Mouse (Mus musculus) CH12F3 (cell line): ENCODE results near the gene Stx6.

Experiments
- in situ Hi-C: fragments of 300-500 bp; cut with MboI; formaldehyde crosslinking; loops from 2 replicates; pipeline ENCODE4 v1.14.3; 2020; ENCODE audit warnings: low sequenced_read_pairs

Stx6 gene

GRCm38 (mm10) chr1:155229464-155230411 lies 71.2 kb downstream of the Stx6 start:
- in situ Hi-C loops, result loop anchor here (10.0 kb wide), 1 partner anchor 445 kb away; no protein-coding TSS in a partner anchor

GRCm38 (mm10) chr1:155232385-155232784 lies 73.9 kb downstream of the Stx6 start:
- in situ Hi-C loops, result no loop called here

GRCm38 (mm10) chr1:155232786-155233185 lies 74.3 kb downstream of the Stx6 start:
- in situ Hi-C loops, result no loop called here

GRCm38 (mm10) chr1:155233378-155233777 lies 74.9 kb downstream of the Stx6 start:
- in situ Hi-C loops, result no loop called here

- in situ Hi-C loops, result no loop called here
These were observed 75.6 kb downstream of the Stx6 start for GRCm38 (mm10) chr1:155233931-155234607.

- in situ Hi-C loops, result no loop called here
These were observed 77.1 kb downstream of the Stx6 start for GRCm38 (mm10) chr1:155235641-155236040.

- in situ Hi-C loops, result no loop called here
These were observed 78.0 kb downstream of the Stx6 start for GRCm38 (mm10) chr1:155236306-155237024.

GRCm38 (mm10) chr1:155237390-155237789 lies 78.9 kb downstream of the Stx6 start:
- in situ Hi-C loops, result no loop called here

GRCm38 (mm10) chr1:155238126-155238525 lies 79.6 kb downstream of the Stx6 start:
- in situ Hi-C loops, result no loop called here

GRCm38 (mm10) chr1:155239169-155239568 lies 80.7 kb downstream of the Stx6 start:
- in situ Hi-C loops, result no loop called here

GRCm38 (mm10) chr1:155239962-155240717 lies 81.6 kb downstream of the Stx6 start:
- in situ Hi-C loops, result no loop called here

- in situ Hi-C loops, result no loop called here
These were observed 83.4 kb downstream of the Stx6 start for GRCm38 (mm10) chr1:155241701-155242487.

GRCm38 (mm10) chr1:155242488-155242745 lies 83.9 kb downstream of the Stx6 start:
- in situ Hi-C loops, result no loop called here

- in situ Hi-C loops, result no loop called here
These were observed 85.6 kb downstream of the Stx6 start, which contains the start of gene BC034090 for GRCm38 (mm10) chr1:155243797-155244770. Gene BC034090, minus strand, starts transcription at chr1:155244444.

GRCm38 (mm10) chr1:155244771-155245211 lies 86.3 kb downstream of the Stx6 start:
- in situ Hi-C loops, result no loop called here

- in situ Hi-C loops, result no loop called here
These were observed 87.0 kb downstream of the Stx6 start for GRCm38 (mm10) chr1:155245516-155245915.

GRCm38 (mm10) chr1:155247441-155247840 lies 88.9 kb downstream of the Stx6 start:
- in situ Hi-C loops, result no loop called here

- in situ Hi-C loops, result no loop called here
These were observed 89.5 kb downstream of the Stx6 start for GRCm38 (mm10) chr1:155248041-155248440.

GRCm38 (mm10) chr1:155249896-155250295 lies 91.4 kb downstream of the Stx6 start:
- in situ Hi-C loops, result no loop called here
